Mouse (Mus musculus) G1E (cell line): ENCODE data around the gene Nt5dc1. TPM values are rescaled to one million over a fixed set of nuclear protein-coding genes. Genes with fewer than 3 reads are reported as not detected.
"Not testable (repeated sequence)": the region's sequence is repeated elsewhere in the genome, so short reads cannot be mapped to it uniquely, and the experiment has no call there.

Experiments used
- ATAC-seq: 2 replicates; pipeline ENCODE4 v1.8.0; 2016; ENCODE audit warnings: mild to moderate bottlenecking; ENCODE audit not compliant: insufficient number of reproducible peaks, poor library complexity, low FRiP score, severe bottlenecking; ENCODE audit errors: extremely low read depth
- DNase-seq: peaks from one replicate; pipeline ENCODE4 v3.0.0; 2012; ENCODE audit warnings: low spot score
- H3K27me3 ChIP-seq: 2 replicates; pipeline ENCODE4 v1.6.1; 2012; ENCODE audit warnings: mild to moderate bottlenecking, low read length, inconsistent platforms; ENCODE audit not compliant: insufficient read depth
- H3K36me3 ChIP-seq: replicated peaks from 2 replicates; pipeline ENCODE3; 2012; ENCODE audit warnings: mild to moderate bottlenecking, inconsistent platforms
- H3K4me1 ChIP-seq: 2 replicates; pipeline ENCODE4 v1.6.1; 2012; ENCODE audit warnings: low read depth, low read length, inconsistent platforms, mixed read lengths; ENCODE audit not compliant: insufficient read depth
- H3K4me3 ChIP-seq: 2 replicates; pipeline ENCODE4 v1.5.1; 2012; ENCODE audit warnings: low read depth, mild to moderate bottlenecking, inconsistent platforms, low read length, moderate library complexity, mixed read lengths
- H3K9me3 ChIP-seq: replicated peaks from 2 replicates; pipeline ENCODE4 v1.6.1; 2012; ENCODE audit warnings: inconsistent platforms
- CTCF ChIP-seq: IDR thresholded peaks from 2 replicates; pipeline ENCODE4 v1.5.1; 2012; ENCODE audit warnings: low read depth, low read length, inconsistent platforms, mixed read lengths
- GATA1 ChIP-seq: IDR thresholded peaks from 2 replicates; pipeline ENCODE4 v1.6.1; 2012; ENCODE audit warnings: borderline replicate concordance, low read length, inconsistent platforms, mixed read lengths
- GATA2 ChIP-seq: IDR thresholded peaks from 2 replicates; pipeline ENCODE4 v1.6.1; 2012; ENCODE audit warnings: low read depth, low read length, inconsistent platforms, borderline replicate concordance
- POLR2AphosphoS5 ChIP-seq: IDR thresholded peaks from 2 replicates; pipeline ENCODE4 v1.6.1; 2012; ENCODE audit warnings: low read depth, low read length, inconsistent platforms; ENCODE audit not compliant: insufficient replicate concordance
- TAL1 ChIP-seq: conservative IDR thresholded peaks from 2 replicates; pipeline ENCODE4 v1.6.1; 2012; ENCODE audit warnings: low read depth, low read length, inconsistent platforms, mixed read lengths
- polyA plus RNA-seq: library from polyadenylated mRNA; stranded (reverse); fragments of >175 nt; gene quantifications from 2 replicates; pipeline ENCODE4 v1.2.3, GENCODE M21; 2012
- total RNA-seq, 2 experiments: library from RNA; stranded (forward) in 1 of 2; stranded (reverse) in 1 of 2; fragments of 200-1000 nt in 1 of 2; fragments of >200 nt in 1 of 2; fragmentation: Nextera tagmentation in 1 of 2; gene quantifications; 2 replicates each; pipeline ENCODE4 v1.2.3; 2014 to 2017

Nt5dc1 gene
- 37.4 and 48.8 TPM in 2 replicates for total RNA-seq (2014; fragmentation: Nextera tagmentation)
- 33.0 and 34.8 TPM in 2 replicates for total RNA-seq (2017)
- 5.7 and 7.6 TPM in 2 replicates for polyA plus RNA-seq

DNA sequence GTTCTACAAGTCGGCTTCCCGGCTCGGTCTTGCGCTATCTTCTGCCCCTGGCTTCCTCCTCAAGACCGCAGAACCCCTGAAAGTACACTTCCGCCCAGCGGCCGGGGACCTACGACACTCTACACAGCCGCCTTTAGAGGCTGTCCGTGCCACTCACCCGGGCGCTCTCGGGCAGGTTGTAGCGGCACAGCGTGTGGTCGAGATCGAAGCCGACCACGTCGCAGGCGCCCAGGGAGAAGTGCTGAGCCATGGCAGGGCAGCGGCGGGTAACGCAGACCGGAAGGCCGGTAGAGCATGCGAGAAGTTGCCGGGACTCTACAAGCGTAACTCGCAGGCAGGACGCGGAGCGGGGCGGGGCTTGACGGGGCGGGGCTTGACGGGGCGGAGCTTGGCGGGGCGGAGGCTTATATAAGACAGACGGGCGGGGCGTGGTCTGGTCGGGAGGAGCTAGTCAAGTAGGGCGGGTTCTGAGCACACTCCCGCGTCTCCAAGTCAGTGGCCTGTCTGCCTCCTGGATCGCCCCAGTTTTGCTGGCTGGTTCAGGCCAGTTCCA, at the start of gene Nt5dc1:
Gene Nt5dc1 (minus strand): TSS at position 349 of the 553 bp plus-strand sequence.
- DNase-seq: peak; percentile 82
- no peaks in the 10 kb centered on the region for H3K9me3 ChIP-seq
- TF ChIP-seq POLR2AphosphoS5: no peak
- TF ChIP-seq TAL1: no peak
- TF ChIP-seq GATA1: no peak
- no peak for TF ChIP-seq GATA2
- H3K27me3 ChIP-seq: peaks cover 3% of the 10 kb centered on the region; the same call in 1 of the 2 replicates
- H3K36me3 ChIP-seq: peaks cover 11% of the 10 kb centered on the region
- ATAC-seq: peak; percentile 91
- peak within 1 kb of the TSS; percentile 80 for H3K4me3 ChIP-seq
- H3K4me1 ChIP-seq: peaks cover 40% of the 10 kb centered on the region

DNA sequence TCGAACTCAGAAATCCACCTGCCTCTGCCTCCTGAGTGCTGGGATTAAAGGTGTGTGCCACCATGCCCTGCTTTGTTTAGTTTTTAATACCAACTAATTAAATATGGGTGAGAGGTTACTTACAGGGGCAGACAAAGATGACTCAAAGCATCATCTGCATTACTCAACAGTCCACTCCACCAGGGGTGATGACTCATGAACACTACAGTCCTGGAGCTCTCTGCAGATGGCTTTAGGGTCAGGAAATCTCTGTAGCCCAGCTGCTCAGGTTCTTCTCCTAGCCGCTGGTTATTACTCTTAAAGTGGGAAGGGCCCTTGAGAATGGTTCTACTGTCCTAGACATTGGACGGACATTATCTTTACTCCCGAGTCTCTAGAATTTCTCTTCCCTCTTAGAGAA, 46.0 kb upstream of the Nt5dc1 start:
- Histone ChIP-seq H3K36me3 (no peaks in the 10 kb centered on the region), H3K4me1 (no peaks in the 10 kb centered on the region), H3K4me3 (no peak overlapping the region), H3K9me3 (no peaks in the 10 kb centered on the region), H3K27me3 (no peaks in the 10 kb centered on the region)
- DNase-seq (no peak), ATAC-seq (no peak)
- TF ChIP-seq GATA1: no peak
- no peak for TF ChIP-seq TAL1

DNA sequence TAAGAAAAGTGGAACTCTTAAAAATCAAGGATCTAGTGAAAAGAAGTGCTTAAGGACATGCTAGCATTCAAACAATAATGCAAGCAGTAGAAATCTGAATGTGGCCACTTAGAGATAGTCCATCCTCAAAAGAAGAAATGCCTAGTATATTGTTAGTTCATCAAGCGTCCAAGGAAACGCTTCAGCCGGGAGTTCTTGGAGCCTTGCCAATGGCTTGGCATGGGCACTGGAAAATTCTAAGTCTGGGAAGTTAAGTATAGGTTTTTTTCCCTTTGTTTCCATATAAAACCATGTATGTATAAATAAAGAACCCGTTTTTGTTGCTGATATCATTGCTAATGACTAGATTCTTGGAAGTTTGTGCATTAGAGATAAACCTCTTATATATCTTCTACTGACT, 43.1 kb upstream of the Nt5dc1 start:
- DNase-seq: no peak
- Histone ChIP-seq H3K4me3 (no peak overlapping the region), H3K36me3 (no peaks in the 10 kb centered on the region), H3K4me1 (no peaks in the 10 kb centered on the region), H3K27me3 (no peaks in the 10 kb centered on the region), H3K9me3 (no peaks in the 10 kb centered on the region)
- TF ChIP-seq POLR2AphosphoS5 (no peak), GATA2 (no peak), GATA1 (no peak), CTCF (no peak), TAL1 (no peak)
- no peak for ATAC-seq

DNA sequence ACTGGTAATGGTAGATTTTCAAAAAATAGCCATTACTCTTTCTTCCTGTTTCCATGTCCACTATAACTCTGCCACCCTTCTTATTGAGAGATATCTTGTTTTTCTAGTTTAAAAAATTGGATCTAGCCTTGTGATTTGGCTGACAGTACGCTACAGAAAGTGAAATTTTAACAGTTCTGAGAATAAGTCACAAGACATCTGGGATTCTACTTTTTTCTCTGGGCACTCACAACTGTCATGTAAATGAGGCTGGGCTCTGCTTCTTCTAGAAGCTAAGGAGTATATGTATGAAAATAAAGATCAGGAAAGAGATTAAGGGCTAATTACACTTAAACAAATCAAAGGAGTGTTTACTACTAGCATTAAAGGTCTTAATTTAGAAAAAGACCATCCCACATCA, 31.1 kb upstream of the Nt5dc1 start:
- ATAC-seq: no peak

DNA sequence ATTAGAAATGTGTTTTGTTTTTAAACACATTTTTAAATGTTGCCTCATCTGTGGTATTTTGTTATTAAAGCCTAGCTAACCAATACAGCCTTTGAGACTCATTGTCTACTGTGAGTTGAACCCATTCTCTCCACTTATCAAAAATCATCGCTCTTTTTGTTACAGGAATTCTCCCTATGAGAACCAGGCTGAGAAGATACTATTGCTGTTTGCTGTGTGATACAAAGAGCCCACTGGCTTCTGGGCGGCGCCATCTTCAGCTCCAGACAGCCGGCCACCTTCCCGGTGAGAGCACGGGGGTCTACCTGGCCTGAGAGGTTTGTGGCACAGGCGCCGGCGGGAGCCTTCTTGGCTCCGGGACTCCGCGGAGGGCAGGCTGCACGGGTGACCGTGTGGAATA, 15.8 kb upstream of the Nt5dc1 start:
- H3K4me3 ChIP-seq, H3K27me3 ChIP-seq, ATAC-seq, DNase-seq, H3K36me3 ChIP-seq, H3K9me3 ChIP-seq, H3K4me1 ChIP-seq: not testable (repeated sequence)

More for the DNA sequence above, 31.1 kb upstream of the Nt5dc1 start:
- TF ChIP-seq GATA2: no peak
- TF ChIP-seq GATA1: no peak
- TF ChIP-seq CTCF: no peak
- TF ChIP-seq TAL1: no peak
- no peak for TF ChIP-seq POLR2AphosphoS5
- DNase-seq: no peak
- no peaks in the 10 kb centered on the region for H3K36me3 ChIP-seq
- 0 out of 2 replicates have a peak, but pooled peaks cover 5% of the 10 kb centered on the region for H3K27me3 ChIP-seq
- no peaks in the 10 kb centered on the region for H3K9me3 ChIP-seq
- H3K4me3 ChIP-seq: no peak overlapping the region
- H3K4me1 ChIP-seq: no peaks in the 10 kb centered on the region

DNA sequence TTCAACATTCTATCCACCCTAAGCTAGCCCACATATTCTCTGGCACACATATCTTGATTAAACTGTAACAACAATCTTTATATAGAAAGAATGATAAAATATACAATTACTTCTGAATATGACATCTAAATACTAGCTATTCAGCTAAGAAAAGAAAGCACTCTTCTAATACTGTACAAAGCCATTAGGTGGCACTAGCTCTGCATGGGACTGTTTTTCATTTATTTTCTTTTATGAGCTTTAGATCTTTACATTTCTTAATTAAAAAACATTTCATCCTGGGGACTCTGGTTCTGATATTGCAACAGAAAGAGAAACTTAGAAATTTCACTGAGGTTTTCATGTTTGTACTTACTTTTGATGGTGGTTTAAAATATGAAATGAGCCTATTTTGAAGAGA, 13.4 kb upstream of the Nt5dc1 start:
- no peaks in the 10 kb centered on the region for H3K9me3 ChIP-seq
- TF ChIP-seq GATA1 (no peak), CTCF (no peak), TAL1 (no peak), GATA2 (no peak), POLR2AphosphoS5 (no peak)
- ATAC-seq: no peak

DNA sequence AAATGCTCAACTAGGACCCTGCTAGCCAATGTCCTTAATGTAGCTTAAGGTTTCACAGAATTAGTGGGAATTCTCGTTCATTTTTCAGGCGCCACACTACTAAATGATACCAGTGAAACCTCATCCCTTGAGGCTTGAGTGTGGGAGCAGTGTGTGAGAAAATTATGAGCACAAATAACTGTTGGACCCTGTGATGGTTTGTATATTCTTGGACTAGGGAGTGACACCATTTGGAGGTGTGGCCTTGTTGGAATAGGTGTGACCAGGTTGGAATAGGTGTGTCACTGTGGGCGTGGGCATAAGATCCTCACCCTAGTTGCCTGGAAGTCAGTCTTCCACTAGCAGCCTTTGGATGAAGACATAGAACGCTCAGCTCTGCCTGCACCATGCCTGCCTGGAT, 442 bp upstream of the Nt5dc1 start:
- not testable (repeated sequence) for ATAC-seq, H3K27me3 ChIP-seq, DNase-seq, H3K9me3 ChIP-seq, H3K36me3 ChIP-seq
- Histone ChIP-seq H3K4me1 (peaks cover 37% of the 10 kb centered on the region), H3K4me3 (peak overlapping the region; percentile 80; the same call in 1 of the 2 replicates)

More for the DNA sequence above, 13.4 kb upstream of the Nt5dc1 start:
- no peak for DNase-seq
- Histone ChIP-seq H3K36me3 (no peaks in the 10 kb centered on the region), H3K27me3 (peaks cover 3% of the 10 kb centered on the region; the same call in 1 of the 2 replicates), H3K4me3 (no peak overlapping the region), H3K4me1 (no peaks in the 10 kb centered on the region)
